Mouse (Mus musculus): Measurements from ENCODE around the gene Glp2r.

DNA sequence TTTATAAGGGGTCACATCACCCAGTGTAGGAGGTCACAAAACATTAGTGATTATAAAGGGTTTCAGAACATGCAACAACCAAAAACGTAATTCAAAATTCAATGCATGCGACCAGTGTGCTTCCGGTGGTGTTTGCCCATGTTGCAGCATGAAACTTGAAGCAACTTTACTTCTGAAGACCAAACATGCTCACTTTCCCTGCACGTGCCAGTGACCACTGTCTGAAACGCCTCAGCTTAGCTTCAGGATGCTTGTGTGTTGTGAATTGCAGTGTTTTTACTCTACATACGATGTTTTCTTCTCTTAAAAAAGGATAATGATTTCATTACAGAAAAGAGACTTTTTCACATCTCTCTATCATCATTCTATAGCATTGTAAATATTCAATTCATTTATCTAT is 32.6 kb downstream of the Glp2r start:
- TF ChIP-seq CTCF (IDR thresholded peaks at IDR 0.05; ENCODE audit: low read depth, low read length), result no peak
- no peak for TF ChIP-seq EP300 (IDR thresholded peaks at IDR 0.05; ENCODE audit: insufficient read depth, low read depth, low read length)
- no peak for TF ChIP-seq POLR2A (IDR thresholded peaks at IDR 0.05; ENCODE audit: insufficient read depth, low read length)
